Mouse (Mus musculus) stomach, postnatal 0 days (tissue): ENCODE data around the gene Gm20532. TPM values are rescaled to one million over a fixed set of nuclear protein-coding genes. Genes with fewer than 3 reads are reported as not detected.

Experiments
- ATAC-seq: fragments of 200-750 bp; cut with Nextera tagmentation; 2 replicates; pipeline ENCODE4 v1.8.0; 2017; ENCODE audit not compliant: low FRiP score, low TSS enrichment
- DNase-seq: peaks from one replicate; pipeline ENCODE4 v3.0.0-alpha.2; 2016; ENCODE audit warnings: low spot score
- H3K27ac ChIP-seq: fragments of 300-500 bp; sonication (generic); replicated peaks from 2 replicates; pipeline ENCODE4 v1.5.1; 2014; ENCODE audit warnings: mild to moderate bottlenecking, control low read depth
- H3K27me3 ChIP-seq: fragments of 300-500 bp; sonication (generic); 2 replicates; pipeline ENCODE4 v1.6.1; 2014; ENCODE audit warnings: low read length; ENCODE audit not compliant: control insufficient read depth, insufficient read depth
- H3K36me3 ChIP-seq: fragments of 300-500 bp; sonication (generic); 2 replicates; pipeline ENCODE4 v1.6.1; 2014; ENCODE audit warnings: low read length, mixed read lengths; ENCODE audit not compliant: control insufficient read depth, insufficient read depth
- H3K4me1 ChIP-seq: fragments of 300-500 bp; sonication (generic); replicated peaks from 2 replicates; pipeline ENCODE4 v1.6.1; 2014; ENCODE audit warnings: antibody characterized with exemption; ENCODE audit not compliant: control insufficient read depth, insufficient read depth
- H3K4me2 ChIP-seq: fragments of 300-500 bp; sonication (generic); replicated peaks from 2 replicates; pipeline ENCODE4 v1.6.1; 2014; ENCODE audit warnings: low read depth, mild to moderate bottlenecking, control low read depth, moderate library complexity
- H3K4me3 ChIP-seq: fragments of 300-500 bp; sonication (generic); 2 replicates; pipeline ENCODE4 v1.5.1; 2014; ENCODE audit warnings: low read depth, low read length, control low read depth
- H3K9ac ChIP-seq: fragments of 300-500 bp; sonication (generic); 2 replicates; pipeline ENCODE4 v1.6.1; 2014; ENCODE audit warnings: mild to moderate bottlenecking, low read length, control low read depth, mixed read lengths
- H3K9me3 ChIP-seq: fragments of 300-500 bp; sonication (generic); 2 replicates; pipeline ENCODE4 v1.6.1; 2016; ENCODE audit warnings: low read length; ENCODE audit not compliant: control insufficient read depth
- CTCF ChIP-seq: IDR thresholded peaks from 2 replicates; pipeline ENCODE4 v1.5.1; 2016; ENCODE audit warnings: antibody characterized with exemption, low read depth, mild to moderate bottlenecking, moderate library complexity
- EP300 ChIP-seq: optimal IDR thresholded peaks from 2 replicates; pipeline ENCODE3; 2016; ENCODE audit warnings: antibody characterized with exemption
- WGBS: fragments of 180-500 bp; shearing (Covaris S2); extraction: QIAGEN DNeasy Blood & Tissue Kit; methylation state at CpG from one replicate; pipeline ENCODE4 v1.1.7; 2014; 5-methylcytosine and 5-hydroxymethylcytosine counted together
- polyA plus RNA-seq: library from polyadenylated mRNA; unstranded; fragments of >200 nt; fragmentation: Nextera tagmentation; extraction: Ambion mirVana; gene quantifications from 2 replicates; pipeline ENCODE4 v1.2.1, GENCODE M21; 2015

Gene Gm20532
- polyA plus RNA-seq, 1 experiment from 2014 or later = not detected

- Histone ChIP-seq H3K4me2 (no peak overlapping the region), H3K36me3 (no peaks in the 10 kb centered on the region), H3K27me3 (no peaks in the 10 kb centered on the region), H3K27ac (no peak overlapping the region; the same call in 1 of the 2 replicates), H3K9ac (no peak overlapping the region), H3K4me1 (no peaks in the 10 kb centered on the region), H3K9me3 (no peaks in the 10 kb centered on the region), H3K4me3 (no peak overlapping the region)
- ATAC-seq = no peak
- DNase-seq = no peak
- TF ChIP-seq CTCF = no peak
- no peak for TF ChIP-seq EP300
- WGBS = 40% methylated on average over 3 of the region's 3 CpGs
Observed at GRCm38 (mm10) chr2:26544265-26544664, 42.2 kb upstream of the Gm20532 start.

- H3K4me1 ChIP-seq = no peaks in the 10 kb centered on the region; the same call in 1 of the 2 replicates
- no peak overlapping the region for H3K4me2 ChIP-seq
- no peaks in the 10 kb centered on the region for H3K9me3 ChIP-seq
- WGBS = 39% methylated on average over 2 of the region's 2 CpGs
- no peak overlapping the region for H3K27ac ChIP-seq
- peak; percentile 44; the same call in 1 of the 2 replicates for ATAC-seq
- H3K36me3 ChIP-seq = no peaks in the 10 kb centered on the region
- H3K4me3 ChIP-seq = no peak overlapping the region
- TF ChIP-seq EP300 (no peak), CTCF (peak; percentile 68)
- H3K9ac ChIP-seq = no peak overlapping the region
- peak; percentile 30 for DNase-seq
- no peaks in the 10 kb centered on the region for H3K27me3 ChIP-seq
Observed at GRCm38 (mm10) chr2:26547481-26547880, 39.0 kb upstream of the Gm20532 start.

- no peak for TF ChIP-seq EP300
- TF ChIP-seq CTCF = no peak
- Histone ChIP-seq H3K9me3 (no peaks in the 10 kb centered on the region), H3K27ac (peak overlapping the region; percentile 35), H3K36me3 (no peaks in the 10 kb centered on the region), H3K4me2 (no peak overlapping the region), H3K27me3 (no peaks in the 10 kb centered on the region), H3K9ac (no peak overlapping the region), H3K4me3 (no peak overlapping the region), H3K4me1 (no peaks in the 10 kb centered on the region; the same call in 1 of the 2 replicates)
- no peak for DNase-seq
- WGBS = 55% methylated on average over 10 of the region's 10 CpGs
- no peak for ATAC-seq
Observed at GRCm38 (mm10) chr2:26549801-26550200, 36.6 kb upstream of the Gm20532 start.

- H3K36me3 ChIP-seq = no peaks in the 10 kb centered on the region
- no peak for DNase-seq
- TF ChIP-seq CTCF (no peak), EP300 (no peak)
- H3K27ac ChIP-seq = peak overlapping the region; percentile 35
- 57% methylated on average over 3 of the region's 3 CpGs for WGBS
- no peak overlapping the region for H3K4me2 ChIP-seq
- no peaks in the 10 kb centered on the region for H3K9me3 ChIP-seq
- no peak overlapping the region for H3K9ac ChIP-seq
- H3K27me3 ChIP-seq = no peaks in the 10 kb centered on the region
- H3K4me3 ChIP-seq = no peak overlapping the region
- no peaks in the 10 kb centered on the region; the same call in 1 of the 2 replicates for H3K4me1 ChIP-seq
- no peak for ATAC-seq
Observed at GRCm38 (mm10) chr2:26550205-26550604, 36.2 kb upstream of the Gm20532 start.

- no peaks in the 10 kb centered on the region; the same call in 1 of the 2 replicates for H3K4me1 ChIP-seq
- no peaks in the 10 kb centered on the region for H3K27me3 ChIP-seq
- H3K4me2 ChIP-seq = no peak overlapping the region
- 60% methylated on average over 3 of the region's 3 CpGs for WGBS
- no peak overlapping the region for H3K4me3 ChIP-seq
- H3K27ac ChIP-seq = 0 out of 2 replicates have a peak overlapping the region, but pooled peaks have one; percentile 24
- no peak for TF ChIP-seq EP300
- TF ChIP-seq CTCF = no peak
- no peak overlapping the region for H3K9ac ChIP-seq
- no peaks in the 10 kb centered on the region for H3K36me3 ChIP-seq
- ATAC-seq (no peak), DNase-seq (no peak)
- no peaks in the 10 kb centered on the region for H3K9me3 ChIP-seq
Observed at GRCm38 (mm10) chr2:26550777-26551176, 35.7 kb upstream of the Gm20532 start.

GRCm38 (mm10) chr2:26551446-26551845, 35.0 kb upstream of the Gm20532 start:
- Histone ChIP-seq H3K9ac (no peak overlapping the region), H3K9me3 (no peaks in the 10 kb centered on the region), H3K4me1 (no peaks in the 10 kb centered on the region; the same call in 1 of the 2 replicates), H3K4me2 (no peak overlapping the region), H3K4me3 (no peak overlapping the region), H3K27ac (peak overlapping the region; percentile 65), H3K36me3 (no peaks in the 10 kb centered on the region), H3K27me3 (no peaks in the 10 kb centered on the region)
- WGBS = 67% methylated on average over 8 of the region's 8 CpGs
- DNase-seq (no peak), ATAC-seq (no peak)
- TF ChIP-seq EP300 (no peak), CTCF (no peak)
